Mouse (Mus musculus) neural tube, embryonic 14.5 days (tissue): ENCODE results near the gene Sarm1. TPM values are rescaled to one million over a fixed set of nuclear protein-coding genes. Genes with fewer than 3 reads are reported as not detected.
"Not testable (repeated sequence)": the region's sequence is repeated elsewhere in the genome, so short reads cannot be mapped to it uniquely, and the experiment has no call there.

ENCODE experiments used
- ATAC-seq: fragments of 200-750 bp; cut with Nextera tagmentation; 2 replicates; pipeline ENCODE4 v1.8.0; 2017; ENCODE audit warnings: low read depth, mild to moderate bottlenecking, moderate TSS enrichment, moderate library complexity
- H3K27ac ChIP-seq: fragments of 300-500 bp; sonication (generic); 2 replicates; pipeline ENCODE4 v1.5.1; 2014; ENCODE audit warnings: low read depth, mild to moderate bottlenecking, control low read depth, low read length, moderate library complexity, mixed read lengths
- H3K27me3 ChIP-seq: fragments of 300-500 bp; sonication (generic); 2 replicates; pipeline ENCODE4 v1.6.1; 2014; ENCODE audit warnings: low read length; ENCODE audit not compliant: control insufficient read depth, insufficient read depth
- H3K36me3 ChIP-seq: fragments of 300-500 bp; sonication (generic); 2 replicates; pipeline ENCODE4 v1.6.1; 2014; ENCODE audit warnings: low read length, mixed read lengths; ENCODE audit not compliant: control insufficient read depth, insufficient read depth
- H3K4me1 ChIP-seq: fragments of 300-500 bp; sonication (generic); 2 replicates; pipeline ENCODE4 v1.6.1; 2014; ENCODE audit warnings: low read length; ENCODE audit not compliant: control insufficient read depth, insufficient read depth
- H3K4me2 ChIP-seq: fragments of 300-500 bp; sonication (generic); 2 replicates; pipeline ENCODE4 v1.6.1; 2014; ENCODE audit warnings: mild to moderate bottlenecking, low read depth, low read length, control low read depth
- H3K4me3 ChIP-seq: fragments of 300-500 bp; sonication (generic); 2 replicates; pipeline ENCODE4 v1.5.1; 2014; ENCODE audit warnings: low read depth, low read length, control low read depth, mixed read lengths
- H3K9ac ChIP-seq: fragments of 300-500 bp; sonication (generic); replicated peaks from 2 replicates; pipeline ENCODE4 v1.6.1; 2014; ENCODE audit warnings: low read depth, mild to moderate bottlenecking, control low read depth, low read length, mixed read lengths
- H3K9me3 ChIP-seq: fragments of 300-500 bp; sonication (generic); 2 replicates; pipeline ENCODE4 v1.6.1; 2016; ENCODE audit warnings: low read length; ENCODE audit not compliant: control insufficient read depth
- WGBS: fragments of 180-500 bp; shearing (Covaris S2); extraction: QIAGEN DNeasy Blood & Tissue Kit; methylation state at CpG from one replicate; pipeline ENCODE4 v1.1.7; 2014; 5-methylcytosine and 5-hydroxymethylcytosine counted together
- polyA plus RNA-seq: library from polyadenylated mRNA; unstranded; fragments of >200 nt; fragmentation: Nextera tagmentation; extraction: Ambion mirVana; gene quantifications from 2 replicates; pipeline ENCODE4 v1.2.1, GENCODE M21; 2014

Gene Sarm1
- polyA plus RNA-seq, 1 experiment from 2014 or later, result 56.1 TPM

- not testable (repeated sequence) for H3K27ac ChIP-seq, H3K27me3 ChIP-seq, H3K4me3 ChIP-seq, ATAC-seq, H3K4me2 ChIP-seq, H3K9ac ChIP-seq, H3K9me3 ChIP-seq, H3K4me1 ChIP-seq
- 90% methylated on average over 10 of the region's 10 CpGs for WGBS
- peaks cover 23% of the 10 kb centered on the region for H3K36me3 ChIP-seq
Measured at GRCm38 (mm10) chr11:78531515-78531914, 34.0 kb upstream of the Sarm1 start.

- Histone ChIP-seq H3K27ac (no peak overlapping the region), H3K4me2 (no peak overlapping the region), H3K4me1 (peaks cover 9% of the 10 kb centered on the region), H3K36me3 (peaks cover 25% of the 10 kb centered on the region), H3K9me3 (no peaks in the 10 kb centered on the region), H3K27me3 (no peaks in the 10 kb centered on the region), H3K9ac (no peak overlapping the region), H3K4me3 (no peak overlapping the region)
- no peak for ATAC-seq
- 82% methylated on average over 6 of the region's 6 CpGs for WGBS
Measured at GRCm38 (mm10) chr11:78531046-78531445, 33.5 kb upstream of the Sarm1 start.

- H3K4me2 ChIP-seq, result no peak overlapping the region
- H3K4me1 ChIP-seq, result peaks cover 5% of the 10 kb centered on the region
- WGBS, result 94% methylated on average over 12 of the region's 12 CpGs
- no peaks in the 10 kb centered on the region for H3K9me3 ChIP-seq
- H3K36me3 ChIP-seq, result peaks cover 34% of the 10 kb centered on the region
- no peaks in the 10 kb centered on the region for H3K27me3 ChIP-seq
- H3K4me3 ChIP-seq, result no peak overlapping the region
- H3K9ac ChIP-seq, result no peak overlapping the region
- H3K27ac ChIP-seq, result no peak overlapping the region
- ATAC-seq, result no peak
Measured at GRCm38 (mm10) chr11:78530001-78530400, 32.4 kb upstream of the Sarm1 start.

DNA sequence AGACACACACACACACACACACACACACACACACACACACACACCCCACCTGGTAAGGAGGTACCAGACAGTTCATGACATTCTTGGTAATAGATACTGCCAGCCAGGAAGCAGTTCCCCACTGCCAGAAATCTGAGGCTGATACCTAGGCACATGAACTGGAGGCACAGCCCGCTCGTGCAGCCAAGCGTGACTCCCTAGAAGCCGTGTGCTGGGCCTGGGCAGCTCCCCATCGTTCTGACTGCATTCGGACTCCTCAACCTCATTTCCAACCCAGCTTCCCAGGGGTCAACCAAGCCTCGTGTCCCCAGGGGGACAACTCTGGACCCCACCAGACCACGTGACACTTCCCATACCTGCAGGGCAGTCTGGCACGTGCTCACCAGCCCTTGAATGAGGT is 31.2 kb upstream of the Sarm1 start:
- no peaks in the 10 kb centered on the region for H3K27me3 ChIP-seq
- H3K36me3 ChIP-seq, result peaks cover 44% of the 10 kb centered on the region
- H3K4me3 ChIP-seq, result no peak overlapping the region
- H3K4me1 ChIP-seq, result no peaks in the 10 kb centered on the region
- 86% methylated on average over 9 of the region's 9 CpGs for WGBS
- H3K4me2 ChIP-seq, result no peak overlapping the region
- no peak for ATAC-seq
- H3K27ac ChIP-seq, result no peak overlapping the region
- H3K9ac ChIP-seq, result no peak overlapping the region
- no peaks in the 10 kb centered on the region for H3K9me3 ChIP-seq

DNA sequence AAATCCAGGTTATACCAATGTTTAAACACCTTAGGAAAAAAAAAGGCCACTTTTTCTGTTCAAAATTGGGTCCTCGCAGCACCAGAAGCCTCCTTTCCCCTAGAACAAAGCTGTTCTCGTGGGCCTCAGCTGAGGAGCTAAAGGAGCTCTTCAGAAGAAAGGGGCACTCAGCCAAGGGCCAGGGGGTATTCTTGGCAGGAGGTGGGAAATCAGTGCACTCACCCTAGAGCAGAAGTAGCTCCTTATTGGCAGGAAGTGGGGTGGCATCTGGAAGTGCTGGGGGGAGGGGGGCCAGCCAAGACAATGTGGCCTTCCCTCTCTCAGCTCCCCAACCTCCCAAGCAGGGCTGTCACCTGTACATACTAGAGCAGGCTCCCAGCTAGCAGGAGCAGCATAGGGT is 27.3 kb upstream of the Sarm1 start:
- ATAC-seq, result no peak
- H3K9me3 ChIP-seq, result no peaks in the 10 kb centered on the region
- WGBS, result 72% methylated on average over 2 of the region's 2 CpGs
- peaks cover 70% of the 10 kb centered on the region for H3K36me3 ChIP-seq
- no peak overlapping the region for H3K9ac ChIP-seq
- H3K27ac ChIP-seq, result no peak overlapping the region
- no peaks in the 10 kb centered on the region for H3K27me3 ChIP-seq
- no peaks in the 10 kb centered on the region for H3K4me1 ChIP-seq
- no peak overlapping the region for H3K4me2 ChIP-seq
- H3K4me3 ChIP-seq, result no peak overlapping the region

GRCm38 (mm10) chr11:78523241-78523955 is 25.8 kb upstream of the Sarm1 start:
- Histone ChIP-seq H3K4me3 (no peak overlapping the region), H3K27me3 (no peaks in the 10 kb centered on the region), H3K36me3 (peaks cover 74% of the 10 kb centered on the region), H3K9ac (no peak overlapping the region), H3K4me1 (no peaks in the 10 kb centered on the region), H3K9me3 (no peaks in the 10 kb centered on the region), H3K4me2 (no peak overlapping the region), H3K27ac (no peak overlapping the region)
- no peak for ATAC-seq
- 80% methylated on average over 9 of the region's 9 CpGs for WGBS

- no peak overlapping the region for H3K27ac ChIP-seq
- H3K4me2 ChIP-seq, result no peak overlapping the region
- no peak overlapping the region for H3K9ac ChIP-seq
- H3K4me3 ChIP-seq, result no peak overlapping the region
- no peak for ATAC-seq
- no peaks in the 10 kb centered on the region for H3K27me3 ChIP-seq
- H3K36me3 ChIP-seq, result peaks cover 73% of the 10 kb centered on the region
- no peaks in the 10 kb centered on the region for H3K9me3 ChIP-seq
- WGBS, result 88% methylated on average over 1 of the region's 1 CpGs
- no peaks in the 10 kb centered on the region for H3K4me1 ChIP-seq
Measured at GRCm38 (mm10) chr11:78522481-78522997, 25.0 kb upstream of the Sarm1 start.

DNA sequence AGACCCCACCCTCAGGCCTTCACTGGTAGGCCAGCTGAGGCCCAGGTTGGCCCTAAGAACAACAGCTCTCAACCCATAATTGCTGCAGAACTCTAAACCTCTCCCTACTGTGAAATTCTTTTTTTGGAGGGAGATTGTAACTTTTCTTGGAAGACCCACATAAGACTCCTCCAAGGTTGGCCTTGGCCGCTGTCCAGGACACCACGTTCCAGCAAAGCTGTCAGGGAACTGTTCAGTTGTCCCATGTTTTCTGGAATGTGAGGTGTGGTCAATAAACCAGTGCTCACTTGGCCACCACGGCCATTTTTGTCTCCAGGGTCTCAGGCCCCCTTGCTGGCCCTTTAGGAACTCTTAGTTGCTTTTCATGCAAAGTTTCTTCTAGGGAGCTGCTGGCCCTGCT is 24.3 kb upstream of the Sarm1 start:
- ATAC-seq, result no peak
- WGBS, result 90% methylated on average over 3 of the region's 3 CpGs
- no peak overlapping the region for H3K27ac ChIP-seq

DNA sequence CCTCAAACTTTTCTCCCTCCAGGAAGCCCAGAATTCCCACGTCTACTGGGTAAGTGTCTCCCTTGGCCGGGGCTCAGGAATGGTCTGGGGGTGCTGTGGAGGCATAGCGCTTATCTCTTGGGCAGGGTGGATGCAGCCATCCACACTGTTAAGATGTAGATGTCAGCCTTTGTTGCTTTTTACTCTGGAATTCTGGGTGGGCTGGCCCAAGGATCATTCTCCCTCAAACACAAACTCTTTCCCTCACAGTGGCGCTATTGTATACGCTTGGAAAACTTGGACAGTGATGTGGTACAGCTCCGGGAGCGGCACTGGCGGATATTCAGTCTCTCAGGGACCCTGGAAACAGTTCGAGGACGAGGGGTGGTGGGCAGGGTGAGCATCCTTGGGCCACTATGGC is 21.4 kb upstream of the Sarm1 start:
- Histone ChIP-seq H3K27me3 (no peaks in the 10 kb centered on the region), H3K4me2 (no peak overlapping the region), H3K27ac (no peak overlapping the region), H3K9me3 (no peaks in the 10 kb centered on the region), H3K9ac (no peak overlapping the region), H3K4me1 (no peaks in the 10 kb centered on the region), H3K36me3 (peaks cover 59% of the 10 kb centered on the region), H3K4me3 (no peak overlapping the region)
- no peak for ATAC-seq
- 92% methylated on average over 10 of the region's 10 CpGs for WGBS

More for the DNA sequence above, 24.3 kb upstream of the Sarm1 start:
- Histone ChIP-seq H3K9me3 (no peaks in the 10 kb centered on the region), H3K4me3 (no peak overlapping the region), H3K4me2 (no peak overlapping the region), H3K9ac (no peak overlapping the region), H3K4me1 (no peaks in the 10 kb centered on the region), H3K36me3 (peaks cover 71% of the 10 kb centered on the region), H3K27me3 (no peaks in the 10 kb centered on the region)
